Mouse (Mus musculus) forebrain, embryonic 11.5 days (tissue): ENCODE measurements at regions not wholly inside any gene's neighbourhood (a gene's known extent, or its start where the extent isn't known, plus 50 kb on each side); places are given as distances from the start of the nearest gene placed in this dataset.

ENCODE experiments used
- ATAC-seq: fragments of 200-750 bp; cut with Nextera tagmentation; replicated peaks from 2 replicates; pipeline ENCODE4 v1.8.0; 2017; ENCODE audit warnings: moderate TSS enrichment; ENCODE audit not compliant: low FRiP score
- DNase-seq: peaks from one replicate; pipeline ENCODE4 v3.0.0-alpha.2; 2017; ENCODE audit warnings: low spot score
- H3K27ac ChIP-seq: fragments of 300-500 bp; sonication (generic); 2 replicates; pipeline ENCODE4 v1.5.1; 2014; ENCODE audit warnings: low read depth, low read length
- H3K27me3 ChIP-seq: fragments of 300-500 bp; sonication (generic); 2 replicates; pipeline ENCODE4 v1.6.1; 2014; ENCODE audit warnings: mild to moderate bottlenecking, low read length, mixed read lengths; ENCODE audit not compliant: control insufficient read depth, insufficient read depth
- H3K36me3 ChIP-seq: fragments of 300-500 bp; sonication (generic); 2 replicates; pipeline ENCODE4 v1.6.1; 2014; ENCODE audit warnings: mild to moderate bottlenecking, low read length, moderate library complexity, mixed read lengths; ENCODE audit not compliant: control insufficient read depth, insufficient read depth
- H3K4me1 ChIP-seq: fragments of 300-500 bp; sonication (generic); replicated peaks from 2 replicates; pipeline ENCODE4 v1.6.1; 2014; ENCODE audit warnings: low read length, mixed read lengths; ENCODE audit not compliant: control insufficient read depth, insufficient read depth
- H3K4me2 ChIP-seq: fragments of 300-500 bp; sonication (generic); 2 replicates; pipeline ENCODE4 v1.6.1; 2014; ENCODE audit warnings: low read depth, mild to moderate bottlenecking, low read length, moderate library complexity, mixed read lengths; ENCODE audit not compliant: severe bottlenecking
- H3K4me3 ChIP-seq: fragments of 300-500 bp; sonication (generic); 2 replicates; pipeline ENCODE4 v1.5.1; 2014; ENCODE audit warnings: low read depth, low read length
- H3K9ac ChIP-seq: fragments of 300-500 bp; sonication (generic); 2 replicates; pipeline ENCODE4 v1.6.1; 2014; ENCODE audit warnings: low read length
- H3K9me3 ChIP-seq: fragments of 300-500 bp; sonication (generic); 2 replicates; pipeline ENCODE4 v1.6.1; 2016; ENCODE audit warnings: low read length, mixed read lengths; ENCODE audit not compliant: control insufficient read depth
- WGBS: fragments of 180-500 bp; shearing (Covaris S2); extraction: QIAGEN DNeasy Blood & Tissue Kit; methylation state at CpG from one replicate; pipeline ENCODE4 v1.1.7; 2014; 5-methylcytosine and 5-hydroxymethylcytosine counted together

DNA sequence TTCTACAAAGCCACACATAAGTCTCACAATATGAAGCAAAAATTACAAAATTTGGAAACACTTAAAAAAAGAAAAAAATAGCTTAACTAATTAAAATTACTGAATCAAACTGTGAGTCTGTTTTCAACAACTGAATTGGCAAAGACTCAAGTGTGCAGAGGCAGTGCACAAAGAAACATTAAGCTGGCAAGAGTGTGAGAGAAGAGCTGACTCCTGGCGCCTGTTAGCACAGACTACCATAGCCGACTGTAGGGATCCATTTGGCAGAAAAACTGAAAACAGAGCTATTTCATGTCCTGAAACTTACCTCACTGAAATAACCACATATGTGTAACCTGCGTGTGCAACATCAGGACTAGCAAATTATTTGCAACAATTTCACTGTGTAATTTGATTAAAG, 746.4 kb upstream of the Cypt12 start:
- no peaks in the 10 kb centered on the region for H3K9me3 ChIP-seq
- 88% methylated on average over 3 of the region's 3 CpGs for WGBS
- no peak overlapping the region for H3K4me2 ChIP-seq
- no peaks in the 10 kb centered on the region for H3K36me3 ChIP-seq
- no peak overlapping the region for H3K27ac ChIP-seq
- ATAC-seq (no peak), DNase-seq (no peak)
- H3K27me3 ChIP-seq, result no peaks in the 10 kb centered on the region
- no peak overlapping the region for H3K4me3 ChIP-seq
- no peaks in the 10 kb centered on the region for H3K4me1 ChIP-seq
- H3K9ac ChIP-seq, result no peak overlapping the region

DNA sequence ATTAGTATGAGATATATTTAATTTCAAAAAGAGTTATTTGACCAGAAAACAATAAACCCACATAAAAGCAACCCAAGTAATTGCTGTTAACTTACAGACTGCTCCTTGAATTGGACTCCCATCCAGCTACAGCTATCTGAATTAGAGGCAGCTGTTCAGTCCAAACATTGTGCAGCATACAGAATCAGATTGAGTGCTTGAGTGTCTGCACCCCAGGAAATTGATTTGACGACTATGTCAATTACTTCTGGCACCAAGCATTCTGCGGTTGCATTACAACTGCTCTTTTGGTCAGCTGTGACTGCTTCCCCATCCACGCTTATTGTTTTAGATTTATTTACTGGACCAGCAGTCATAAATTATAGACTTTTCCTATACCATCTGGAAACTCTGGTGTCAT, 734.2 kb upstream of the Cypt12 start:
- H3K9me3 ChIP-seq, result no peaks in the 10 kb centered on the region
- H3K4me3 ChIP-seq, result no peak overlapping the region
- ATAC-seq (no peak), DNase-seq (no peak)
- no peaks in the 10 kb centered on the region for H3K27me3 ChIP-seq
- H3K27ac ChIP-seq, result no peak overlapping the region
- H3K36me3 ChIP-seq, result no peaks in the 10 kb centered on the region
- no peaks in the 10 kb centered on the region for H3K4me1 ChIP-seq
- H3K4me2 ChIP-seq, result no peak overlapping the region
- 78% methylated on average over 3 of the region's 3 CpGs for WGBS
- H3K9ac ChIP-seq, result no peak overlapping the region

DNA sequence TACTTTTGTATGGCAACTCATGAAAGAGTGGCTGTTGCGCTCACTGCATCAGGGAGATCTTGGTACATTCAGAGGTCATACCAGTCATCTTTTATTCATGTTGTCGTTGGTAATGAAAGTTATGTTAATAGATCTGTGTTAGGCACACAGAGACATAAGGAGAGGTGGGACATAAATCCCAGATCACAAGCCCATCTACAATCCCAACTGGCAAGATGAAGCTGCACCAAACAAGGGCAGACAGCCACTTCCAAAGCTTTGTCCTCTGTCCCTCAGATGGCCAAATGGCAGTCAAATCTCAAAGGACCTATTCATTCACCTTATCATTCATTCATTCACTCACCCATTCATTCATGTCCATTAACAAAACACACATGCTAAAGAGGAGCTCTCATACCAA, 731.4 kb upstream of the Cypt12 start:
- DNase-seq (no peak), ATAC-seq (no peak; the same call in 1 of the 2 replicates)
- no peak overlapping the region for H3K27ac ChIP-seq

DNA sequence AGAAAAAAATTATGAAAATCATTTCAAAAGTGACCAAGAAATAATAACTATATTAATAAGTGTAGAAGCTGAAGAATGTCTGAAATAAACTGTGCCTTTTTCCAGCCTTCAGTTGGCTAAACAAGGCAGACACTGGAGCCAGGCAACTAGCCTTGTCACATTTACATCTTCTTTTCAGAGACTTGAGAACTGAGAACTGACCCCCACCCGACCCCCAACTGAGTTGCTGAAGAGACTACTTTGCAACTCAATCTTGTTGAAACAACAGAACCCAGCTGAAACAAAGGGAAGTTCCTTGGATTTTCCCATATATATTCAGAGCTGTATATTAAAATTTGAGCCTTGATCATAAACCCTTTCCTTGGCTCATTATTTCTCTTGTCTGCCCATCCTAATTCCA, 709.8 kb upstream of the Cypt12 start:
- Histone ChIP-seq H3K27ac (no peak overlapping the region), H3K36me3 (no peaks in the 10 kb centered on the region), H3K4me3 (no peak overlapping the region), H3K9me3 (no peaks in the 10 kb centered on the region), H3K4me2 (no peak overlapping the region), H3K27me3 (no peaks in the 10 kb centered on the region), H3K4me1 (no peaks in the 10 kb centered on the region), H3K9ac (no peak overlapping the region)
- DNase-seq (no peak), ATAC-seq (no peak)
- WGBS, result 22% methylated on average over 1 of the region's 1 CpGs

More for the DNA sequence above, 731.4 kb upstream of the Cypt12 start:
- no peaks in the 10 kb centered on the region for H3K27me3 ChIP-seq
- no peaks in the 10 kb centered on the region for H3K36me3 ChIP-seq
- no peak overlapping the region for H3K4me3 ChIP-seq
- 85% methylated on average over 2 of the region's 2 CpGs for WGBS
- H3K4me1 ChIP-seq, result no peaks in the 10 kb centered on the region
- no peaks in the 10 kb centered on the region for H3K9me3 ChIP-seq
- no peak overlapping the region for H3K9ac ChIP-seq
- H3K4me2 ChIP-seq, result no peak overlapping the region

DNA sequence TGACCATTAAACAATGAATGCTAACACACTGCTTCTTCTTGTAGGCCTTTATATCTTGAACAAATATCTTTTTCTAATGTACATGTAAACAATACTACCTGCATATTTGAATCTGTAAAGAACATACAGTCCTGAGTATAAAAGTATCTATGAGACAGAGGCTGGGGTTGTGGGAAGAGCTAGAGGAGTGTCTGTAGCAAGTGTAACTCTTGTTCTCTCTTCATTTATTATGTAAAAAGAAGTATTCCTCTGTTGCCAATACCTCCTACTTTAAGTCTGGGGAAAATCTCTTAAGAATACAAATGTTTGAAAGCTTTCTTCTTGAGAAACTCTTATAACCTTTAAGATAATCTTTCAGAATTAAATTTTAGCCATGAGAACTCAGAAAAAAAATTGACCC, 689.8 kb upstream of the Cypt12 start:
- Histone ChIP-seq H3K4me2 (no peak overlapping the region), H3K9ac (no peak overlapping the region)
- no peak for ATAC-seq

DNA sequence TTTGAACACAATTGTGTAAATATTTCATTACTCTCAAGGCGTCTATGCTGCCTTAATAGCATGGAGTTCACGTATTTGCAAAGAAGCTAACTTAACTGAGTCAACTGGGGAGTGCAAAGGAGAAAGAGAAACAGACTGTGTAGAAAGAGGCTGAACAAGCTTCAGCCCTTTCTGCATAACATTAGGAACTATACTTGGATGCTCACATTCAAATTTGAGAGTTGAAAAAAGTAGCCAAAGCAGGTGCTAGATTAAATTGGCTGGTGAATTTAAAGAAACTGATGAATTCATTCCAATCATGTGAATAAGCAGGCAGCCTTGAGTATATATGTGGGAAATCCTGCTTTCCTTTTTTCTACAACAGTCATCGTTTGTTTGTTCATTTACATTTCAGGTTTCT, 689.1 kb upstream of the Cypt12 start:
- ATAC-seq (no peak), DNase-seq (no peak)
- no peak overlapping the region for H3K4me3 ChIP-seq
- WGBS, result 76% methylated on average over 3 of the region's 3 CpGs
- H3K9ac ChIP-seq, result no peak overlapping the region
- no peaks in the 10 kb centered on the region for H3K4me1 ChIP-seq
- H3K27me3 ChIP-seq, result no peaks in the 10 kb centered on the region
- H3K9me3 ChIP-seq, result no peaks in the 10 kb centered on the region
- no peak overlapping the region for H3K4me2 ChIP-seq
- H3K27ac ChIP-seq, result no peak overlapping the region
- H3K36me3 ChIP-seq, result no peaks in the 10 kb centered on the region

More for the DNA sequence above, 689.8 kb upstream of the Cypt12 start:
- Histone ChIP-seq H3K36me3 (no peaks in the 10 kb centered on the region), H3K9me3 (no peaks in the 10 kb centered on the region), H3K27me3 (no peaks in the 10 kb centered on the region), H3K4me1 (no peaks in the 10 kb centered on the region), H3K27ac (no peak overlapping the region), H3K4me3 (no peak overlapping the region)
- DNase-seq, result no peak

DNA sequence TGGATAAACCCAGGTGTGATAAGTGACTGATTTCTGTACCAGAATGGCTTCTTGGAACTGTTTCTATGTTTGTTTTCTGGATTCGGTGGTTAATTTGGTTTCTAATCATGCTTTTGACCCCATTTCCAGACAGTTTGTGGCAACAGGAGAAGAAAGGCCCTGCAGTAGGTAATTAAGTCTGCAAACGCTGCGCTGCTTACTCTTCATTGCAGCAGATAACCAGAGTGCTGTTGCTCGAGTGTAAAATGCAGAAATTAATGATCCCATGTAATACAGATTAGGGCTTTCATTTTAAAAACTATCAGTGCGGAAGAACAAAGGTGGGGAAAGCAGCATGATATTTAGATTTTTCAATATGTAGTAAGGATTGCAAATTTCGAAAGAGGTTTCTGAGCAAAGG, 667.0 kb upstream of the Cypt12 start:
- Histone ChIP-seq H3K4me1 (no peaks in the 10 kb centered on the region), H3K9ac (no peak overlapping the region), H3K36me3 (no peaks in the 10 kb centered on the region), H3K4me2 (no peak overlapping the region), H3K27ac (no peak overlapping the region), H3K27me3 (no peaks in the 10 kb centered on the region), H3K4me3 (no peak overlapping the region), H3K9me3 (no peaks in the 10 kb centered on the region)
- ATAC-seq, result no peak
- 41% methylated on average over 6 of the region's 6 CpGs for WGBS
- DNase-seq, result no peak

DNA sequence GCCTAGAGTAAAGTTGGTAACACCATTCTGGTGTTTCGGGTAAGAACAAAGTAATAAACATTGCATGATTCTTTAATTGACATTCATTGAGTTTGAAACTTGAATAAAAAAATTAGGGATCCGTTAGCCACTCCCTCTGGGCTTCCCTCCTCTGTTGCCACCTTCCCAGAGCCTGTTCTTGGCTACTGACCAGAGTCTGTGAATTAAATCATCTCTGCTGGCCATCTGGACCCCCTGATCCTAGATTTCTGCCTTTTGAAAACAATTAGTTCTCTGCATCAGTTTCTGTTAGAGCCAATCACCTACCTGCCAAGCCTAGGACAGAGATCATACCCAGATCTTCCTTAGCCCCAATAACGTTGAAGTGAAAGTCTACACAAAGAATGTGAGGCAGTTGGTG, 665.3 kb upstream of the Cypt12 start:
- ATAC-seq (no peak), DNase-seq (no peak)
- H3K27me3 ChIP-seq, result no peaks in the 10 kb centered on the region
- H3K9ac ChIP-seq, result no peak overlapping the region
- H3K4me3 ChIP-seq, result no peak overlapping the region
- H3K4me1 ChIP-seq, result no peaks in the 10 kb centered on the region
- 91% methylated on average over 3 of the region's 3 CpGs for WGBS
- no peak overlapping the region for H3K4me2 ChIP-seq
- H3K27ac ChIP-seq, result no peak overlapping the region
- H3K36me3 ChIP-seq, result no peaks in the 10 kb centered on the region
- H3K9me3 ChIP-seq, result no peaks in the 10 kb centered on the region

DNA sequence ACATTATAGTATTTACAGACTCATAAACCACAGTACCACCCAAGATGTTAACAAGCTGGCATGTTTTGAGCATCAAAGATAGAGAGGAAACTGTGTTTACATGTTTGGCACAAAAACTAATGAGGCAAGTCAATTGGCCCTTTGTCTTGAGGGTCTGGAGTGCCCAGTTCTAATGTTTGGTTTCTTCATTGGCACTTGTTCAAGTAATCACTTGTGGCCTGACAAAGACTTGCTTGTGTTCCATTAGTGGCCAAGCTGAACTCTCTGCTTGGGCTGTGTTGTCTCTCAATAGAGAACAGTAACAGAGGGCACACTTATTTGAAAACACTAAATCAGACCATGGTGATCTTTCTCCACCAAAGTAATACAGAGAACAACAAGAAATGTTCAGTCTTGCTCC, 630.7 kb upstream of the Cypt12 start:
- DNase-seq (no peak), ATAC-seq (no peak)
- Histone ChIP-seq H3K27ac (no peak overlapping the region), H3K9ac (no peak overlapping the region), H3K27me3 (no peaks in the 10 kb centered on the region), H3K9me3 (no peaks in the 10 kb centered on the region), H3K36me3 (no peaks in the 10 kb centered on the region), H3K4me3 (no peak overlapping the region), H3K4me2 (no peak overlapping the region), H3K4me1 (no peaks in the 10 kb centered on the region; the same call in 1 of the 2 replicates)
